Comparison of ENCODE assay signal across 10 mouse cellular contexts in genomic region chr11:108258811-108259266, GRCm38 (mm10).
DNase-seq lines count a peak whose midpoint lies in the region; ATAC-seq lines count a peak whose summit lies in the region.
"Had no signal": no experiment of that assay in that cellular context is flagged by ENCODE, and none has a peak within 500 bp of the region (broad histone marks: within the 10 kb centered on the region; RNA-seq: fewer than 3 reads in every experiment).

No protein-coding gene starts in this region.

- no peak overlapping the region for H3K4me3 ChIP-seq in embryonic facial prominence, embryonic 15.5 days (replicated peaks)

- 43% methylated on average over 5 of the region's 5 CpGs for WGBS in embryonic facial prominence, embryonic 15.5 days

- H3K4me1 ChIP-seq in embryonic facial prominence, embryonic 15.5 days: peaks cover 25% of the 10 kb centered on the region

- H3K9ac ChIP-seq in embryonic facial prominence, embryonic 15.5 days: no peak overlapping the region
- H3K9ac ChIP-seq: liver, embryonic 14.5 days had no signal

- peak overlapping the region; percentile 56 for H3K27ac ChIP-seq in embryonic facial prominence, embryonic 15.5 days (replicated peaks)
- H3K27ac ChIP-seq: liver, embryonic 14.5 days had no signal

- H3K4me2 ChIP-seq in embryonic facial prominence, embryonic 15.5 days (replicated peaks): no peak overlapping the region

- no peaks in the 10 kb centered on the region for H3K9me3 ChIP-seq in embryonic facial prominence, embryonic 15.5 days (replicated peaks)

- no peaks in the 10 kb centered on the region for H3K36me3 ChIP-seq in embryonic facial prominence, embryonic 15.5 days
- H3K36me3 ChIP-seq: G1E had no signal

- no peak for ATAC-seq in embryonic facial prominence, embryonic 15.5 days (ENCODE audit: insufficient number of reproducible peaks, low FRiP score, low TSS enrichment, low read depth)

- DNase-seq in kidney, postnatal 10 days: peak; percentile 39
- DNase-seq in kidney, postnatal 4 days: no peak
- peak; percentile 46 for DNase-seq in adrenal gland, adult 8-10 months
- DNase-seq in layer of hippocampus, postnatal 10 days (ENCODE audit: low spot score in 2 of 2): peak; percentile 50 to 51
- DNase-seq in thymus, postnatal 25 days: no peak
- no peak for DNase-seq in testis, postnatal 10 days (ENCODE audit: low spot score)
- DNase-seq in right cerebral cortex, adult 2 months (ENCODE audit: low spot score in 2 of 2): no peak

- H3K27me3 ChIP-seq in embryonic facial prominence, embryonic 15.5 days: no peaks in the 10 kb centered on the region

Comparison
In these comparisons a context has a peak if more than half of its experiments do, and no peak if none do; other contexts are left out.
1. DNase-seq: peak in kidney, postnatal 10 days (single experiment), adrenal gland, adult 8-10 months (single experiment) and layer of hippocampus, postnatal 10 days (2 of 2); none in kidney, postnatal 4 days (0 of 2), thymus, postnatal 25 days (single experiment), testis, postnatal 10 days (single experiment) and right cerebral cortex, adult 2 months (0 of 2).